Mouse (Mus musculus) neural tube, embryonic 14.5 days (tissue): Measurements from ENCODE around the gene Sec14l3. TPM values are rescaled to one million over a fixed set of nuclear protein-coding genes. Genes with fewer than 3 reads are reported as not detected.
A peak's percentile ranks its signal among the peaks of the same experiment; 100 is the strongest.

Experiments
- ATAC-seq: fragments of 200-750 bp; cut with Nextera tagmentation; 2 replicates; pipeline ENCODE4 v1.8.0; 2017; ENCODE audit warnings: low read depth, mild to moderate bottlenecking, moderate TSS enrichment, moderate library complexity
- H3K27ac ChIP-seq: fragments of 300-500 bp; sonication (generic); 2 replicates; pipeline ENCODE4 v1.5.1; 2014; ENCODE audit warnings: low read depth, mild to moderate bottlenecking, control low read depth, low read length, moderate library complexity, mixed read lengths
- H3K27me3 ChIP-seq: fragments of 300-500 bp; sonication (generic); 2 replicates; pipeline ENCODE4 v1.6.1; 2014; ENCODE audit warnings: low read length; ENCODE audit not compliant: control insufficient read depth, insufficient read depth
- H3K36me3 ChIP-seq: fragments of 300-500 bp; sonication (generic); 2 replicates; pipeline ENCODE4 v1.6.1; 2014; ENCODE audit warnings: low read length, mixed read lengths; ENCODE audit not compliant: control insufficient read depth, insufficient read depth
- H3K4me1 ChIP-seq: fragments of 300-500 bp; sonication (generic); 2 replicates; pipeline ENCODE4 v1.6.1; 2014; ENCODE audit warnings: low read length; ENCODE audit not compliant: control insufficient read depth, insufficient read depth
- H3K4me2 ChIP-seq: fragments of 300-500 bp; sonication (generic); 2 replicates; pipeline ENCODE4 v1.6.1; 2014; ENCODE audit warnings: mild to moderate bottlenecking, low read depth, low read length, control low read depth
- H3K4me3 ChIP-seq: fragments of 300-500 bp; sonication (generic); 2 replicates; pipeline ENCODE4 v1.5.1; 2014; ENCODE audit warnings: low read depth, low read length, control low read depth, mixed read lengths
- H3K9ac ChIP-seq: fragments of 300-500 bp; sonication (generic); replicated peaks from 2 replicates; pipeline ENCODE4 v1.6.1; 2014; ENCODE audit warnings: low read depth, mild to moderate bottlenecking, control low read depth, low read length, mixed read lengths
- H3K9me3 ChIP-seq: fragments of 300-500 bp; sonication (generic); 2 replicates; pipeline ENCODE4 v1.6.1; 2016; ENCODE audit warnings: low read length; ENCODE audit not compliant: control insufficient read depth
- WGBS: fragments of 180-500 bp; shearing (Covaris S2); extraction: QIAGEN DNeasy Blood & Tissue Kit; methylation state at CpG from one replicate; pipeline ENCODE4 v1.1.7; 2014; 5-methylcytosine and 5-hydroxymethylcytosine counted together
- polyA plus RNA-seq: library from polyadenylated mRNA; unstranded; fragments of >200 nt; fragmentation: Nextera tagmentation; extraction: Ambion mirVana; gene quantifications from 2 replicates; pipeline ENCODE4 v1.2.1, GENCODE M21; 2014

The Sec14l3 gene
- polyA plus RNA-seq, 1 experiment from 2014 or later = 0.37 TPM

DNA sequence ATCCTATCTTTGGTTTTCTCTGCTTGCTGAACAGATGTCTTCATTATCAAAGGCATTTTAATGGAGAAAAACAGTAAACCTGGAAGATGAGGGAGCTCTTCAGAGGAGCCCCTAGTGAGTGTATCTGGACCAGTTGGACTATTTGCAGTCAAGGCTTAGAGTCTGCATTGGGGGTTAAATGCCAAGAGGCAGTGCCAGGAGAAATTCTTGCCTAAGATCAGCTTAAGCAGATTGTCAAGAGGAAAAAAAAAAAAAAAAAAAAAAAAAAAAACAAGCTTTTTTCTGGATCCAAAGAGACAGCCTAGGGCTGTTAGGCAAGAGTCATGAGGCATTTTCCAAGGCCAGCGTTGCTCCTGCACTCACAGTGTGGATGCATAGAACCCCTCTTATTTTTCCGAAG is 16.9 kb upstream of the Sec14l3 start:
- no peak overlapping the region for H3K9ac ChIP-seq
- no peak overlapping the region for H3K4me3 ChIP-seq
- H3K27ac ChIP-seq = no peak overlapping the region
- ATAC-seq = no peak
- no peaks in the 10 kb centered on the region for H3K4me1 ChIP-seq
- no peaks in the 10 kb centered on the region for H3K36me3 ChIP-seq
- 98% methylated on average over 2 of the region's 2 CpGs for WGBS
- H3K9me3 ChIP-seq = no peaks in the 10 kb centered on the region
- H3K27me3 ChIP-seq = no peaks in the 10 kb centered on the region
- H3K4me2 ChIP-seq = no peak overlapping the region

DNA sequence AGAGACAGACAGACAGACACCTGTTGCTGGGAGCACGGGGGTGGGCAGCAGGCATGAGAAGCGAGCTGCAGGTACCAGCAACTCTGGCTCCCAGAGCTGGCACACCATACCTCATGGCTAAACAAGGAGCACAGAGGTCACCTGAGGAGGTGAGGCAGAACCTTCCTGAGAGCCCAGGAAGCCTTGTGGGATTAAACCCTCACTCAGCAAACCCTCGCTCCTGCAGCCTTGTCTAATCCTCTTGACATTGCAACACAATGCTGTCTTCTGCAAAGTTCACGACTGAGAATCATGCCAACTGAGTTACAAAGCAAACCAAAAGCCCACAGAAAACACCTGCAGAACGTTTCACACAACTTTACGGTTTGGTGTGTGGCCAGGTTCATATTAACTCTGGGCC is 16.2 kb upstream of the Sec14l3 start:
- no peak for ATAC-seq
- 87% methylated on average over 6 of the region's 6 CpGs for WGBS
- Histone ChIP-seq H3K27me3 (no peaks in the 10 kb centered on the region), H3K27ac (no peak overlapping the region), H3K4me3 (no peak overlapping the region), H3K36me3 (no peaks in the 10 kb centered on the region), H3K4me2 (no peak overlapping the region), H3K9me3 (no peaks in the 10 kb centered on the region), H3K4me1 (no peaks in the 10 kb centered on the region), H3K9ac (no peak overlapping the region)

DNA sequence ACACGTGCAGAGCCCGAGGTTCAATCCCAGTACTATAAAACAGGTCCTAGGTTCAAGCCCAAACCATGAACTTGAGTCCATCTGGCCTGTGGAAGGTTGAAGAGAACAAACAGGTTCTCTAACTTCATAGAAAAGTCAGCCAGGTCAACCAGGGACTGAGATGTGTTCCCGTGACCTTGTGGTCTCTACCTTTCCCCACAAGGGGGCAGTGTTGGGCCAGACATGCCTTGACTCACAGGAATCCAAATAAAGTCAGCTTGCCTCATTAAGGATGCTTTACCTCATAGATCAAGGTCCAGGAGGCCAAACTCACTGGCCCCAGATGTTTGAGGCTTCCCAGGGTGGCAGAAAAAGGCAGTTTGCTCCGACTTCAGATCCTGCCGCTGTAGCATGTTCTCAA is 11.1 kb upstream of the Sec14l3 start:
- no peak overlapping the region for H3K9ac ChIP-seq

GRCm38 (mm10) chr11:4060866-4061575 is 3.6 kb upstream of the Sec14l3 start:
- WGBS = 79% methylated on average over 5 of the region's 5 CpGs
- ATAC-seq = no peak
- Histone ChIP-seq H3K27ac (no peak overlapping the region), H3K4me1 (no peaks in the 10 kb centered on the region), H3K4me2 (no peak overlapping the region), H3K4me3 (no peak overlapping the region), H3K9me3 (no peaks in the 10 kb centered on the region), H3K9ac (no peak overlapping the region), H3K27me3 (no peaks in the 10 kb centered on the region), H3K36me3 (no peaks in the 10 kb centered on the region)

More for the DNA sequence above, 11.1 kb upstream of the Sec14l3 start:
- ATAC-seq = no peak
- no peaks in the 10 kb centered on the region for H3K36me3 ChIP-seq
- H3K27ac ChIP-seq = no peak overlapping the region
- H3K27me3 ChIP-seq = no peaks in the 10 kb centered on the region
- no peaks in the 10 kb centered on the region for H3K4me1 ChIP-seq
- no peaks in the 10 kb centered on the region for H3K9me3 ChIP-seq
- 21% methylated on average over 5 of the region's 5 CpGs for WGBS
- H3K4me3 ChIP-seq = no peak overlapping the region
- no peak overlapping the region for H3K4me2 ChIP-seq

DNA sequence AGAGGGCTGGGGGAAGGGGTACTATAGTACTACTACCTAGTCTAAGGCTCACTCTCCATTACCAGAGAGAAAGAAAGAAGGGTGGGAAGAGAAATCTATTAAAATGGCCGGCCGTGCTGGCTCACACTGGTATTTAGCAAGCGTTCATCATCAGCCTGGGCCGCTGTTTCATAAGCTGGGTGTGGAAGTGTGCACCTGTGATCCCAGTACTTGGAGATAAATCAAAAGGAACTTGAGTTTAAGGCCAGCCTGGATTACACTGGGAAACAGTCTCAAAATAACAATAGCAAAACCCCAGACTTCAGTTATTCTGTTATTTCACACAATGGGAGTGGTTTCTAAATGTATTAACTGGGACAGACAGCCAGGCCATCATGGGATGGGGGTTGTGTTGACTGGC is 2.1 kb upstream of the Sec14l3 start:
- Histone ChIP-seq H3K36me3 (no peaks in the 10 kb centered on the region), H3K4me1 (no peaks in the 10 kb centered on the region), H3K4me2 (no peak overlapping the region), H3K9me3 (no peaks in the 10 kb centered on the region), H3K27me3 (no peaks in the 10 kb centered on the region), H3K9ac (no peak overlapping the region), H3K4me3 (no peak overlapping the region), H3K27ac (no peak overlapping the region)
- ATAC-seq = no peak
- 93% methylated on average over 4 of the region's 4 CpGs for WGBS

DNA sequence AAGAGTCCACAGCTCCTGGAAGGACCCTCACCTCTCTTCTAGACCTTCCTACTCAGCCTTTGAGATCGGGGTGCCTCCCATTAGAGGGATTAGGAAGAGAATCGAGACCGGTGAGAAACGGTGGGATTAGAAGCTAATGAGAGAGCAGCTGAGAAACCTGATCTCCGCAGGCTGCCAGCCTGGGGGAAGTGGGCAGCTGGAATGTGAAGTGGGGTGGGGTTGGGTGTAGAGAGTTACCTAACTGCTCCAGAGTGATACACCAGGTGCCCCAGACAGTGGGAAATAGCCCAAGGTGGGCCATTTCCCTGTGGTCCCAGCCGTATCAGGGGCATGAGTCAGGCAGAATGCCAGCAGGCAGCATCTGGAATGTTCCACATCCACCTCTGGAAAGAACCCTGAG is 1.7 kb upstream of the Sec14l3 start:
- no peak for ATAC-seq
- H3K27me3 ChIP-seq = no peaks in the 10 kb centered on the region
- H3K9ac ChIP-seq = no peak overlapping the region
- H3K4me1 ChIP-seq = no peaks in the 10 kb centered on the region
- no peaks in the 10 kb centered on the region for H3K36me3 ChIP-seq
- H3K27ac ChIP-seq = no peak overlapping the region
- WGBS = 67% methylated on average over 6 of the region's 6 CpGs
- no peak overlapping the region for H3K4me2 ChIP-seq
- H3K9me3 ChIP-seq = no peaks in the 10 kb centered on the region
- no peak overlapping the region for H3K4me3 ChIP-seq

DNA sequence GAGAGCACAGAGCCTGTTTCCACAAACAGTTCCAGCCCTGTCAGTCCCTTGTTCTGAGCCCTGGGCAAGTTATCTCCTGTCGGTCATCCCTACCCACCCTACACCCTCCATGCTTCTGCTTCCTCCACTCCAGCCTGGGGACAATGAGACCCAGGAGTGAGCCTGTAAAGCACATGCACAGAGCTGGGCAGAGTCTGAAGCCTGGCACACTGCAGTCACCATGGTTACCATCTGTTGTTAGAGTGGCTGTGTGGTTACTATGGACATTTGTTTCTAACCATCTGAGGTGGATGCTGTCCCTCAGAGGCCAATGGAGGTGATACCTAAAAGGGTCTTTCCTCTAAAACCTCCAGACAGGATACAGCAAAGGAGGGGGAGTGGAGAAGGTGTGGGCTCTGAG is 5.0 kb downstream of the Sec14l3 start:
- Histone ChIP-seq H3K36me3 (no peaks in the 10 kb centered on the region), H3K4me3 (no peak overlapping the region), H3K9me3 (no peaks in the 10 kb centered on the region), H3K4me2 (no peak overlapping the region), H3K4me1 (no peaks in the 10 kb centered on the region), H3K27me3 (no peaks in the 10 kb centered on the region), H3K9ac (no peak overlapping the region), H3K27ac (no peak overlapping the region)
- 78% methylated on average over 1 of the region's 1 CpGs for WGBS
- ATAC-seq = 0 out of 2 replicates have a peak, but pooled peaks have one; percentile 41

- no peak overlapping the region for H3K27ac ChIP-seq
- no peaks in the 10 kb centered on the region for H3K27me3 ChIP-seq
- 20% methylated on average over 8 of the region's 8 CpGs for WGBS
- no peak overlapping the region for H3K9ac ChIP-seq
- no peak for ATAC-seq
- H3K4me3 ChIP-seq = no peak overlapping the region
- H3K4me2 ChIP-seq = no peak overlapping the region
- no peaks in the 10 kb centered on the region for H3K9me3 ChIP-seq
- H3K36me3 ChIP-seq = no peaks in the 10 kb centered on the region
- H3K4me1 ChIP-seq = no peaks in the 10 kb centered on the region
These were observed 12.0 kb downstream of the Sec14l3 start for GRCm38 (mm10) chr11:4076633-4077032.

DNA sequence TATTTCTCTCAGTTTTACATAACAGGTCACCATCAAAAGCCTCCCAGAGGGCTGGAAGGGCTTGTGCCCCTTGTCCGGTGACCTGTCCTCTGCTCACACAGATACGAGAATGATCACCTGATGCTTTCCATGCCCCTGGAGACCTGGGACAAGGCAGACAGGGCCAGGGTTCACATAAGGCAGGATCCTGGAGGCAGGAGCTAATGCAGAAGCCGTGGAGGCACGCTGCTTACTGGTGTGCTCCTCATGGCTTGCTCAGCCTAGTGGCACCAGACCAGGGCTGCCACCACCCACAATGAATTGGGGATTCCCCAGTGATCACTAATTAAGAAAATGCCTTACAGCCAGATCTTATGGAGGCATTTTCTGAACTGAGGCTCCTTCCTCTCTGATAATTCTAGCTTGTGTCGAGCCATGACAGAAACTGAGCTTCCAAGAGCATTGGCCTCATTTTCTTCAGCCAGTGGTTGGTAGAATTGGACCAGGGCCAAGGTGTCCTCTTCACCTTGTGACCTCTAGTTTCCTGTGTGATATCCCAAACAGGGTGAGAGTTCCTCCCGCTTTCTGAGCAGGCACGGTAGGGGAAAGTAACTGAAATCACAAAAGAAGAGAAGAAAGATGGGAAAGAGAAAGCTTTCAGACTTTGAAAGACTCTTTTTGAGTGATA is 13.8 kb downstream of the Sec14l3 start:
- ATAC-seq = no peak
- no peaks in the 10 kb centered on the region for H3K9me3 ChIP-seq
- no peak overlapping the region for H3K4me2 ChIP-seq
- no peaks in the 10 kb centered on the region for H3K27me3 ChIP-seq
- no peak overlapping the region for H3K27ac ChIP-seq
- H3K4me3 ChIP-seq = no peak overlapping the region
- H3K9ac ChIP-seq = no peak overlapping the region
- H3K4me1 ChIP-seq = no peaks in the 10 kb centered on the region
- no peaks in the 10 kb centered on the region for H3K36me3 ChIP-seq
- WGBS = 80% methylated on average over 7 of the region's 7 CpGs
